Comparison of ENCODE assay signal across 8 mouse cellular contexts in genomic region chr11:98022555-98023371, GRCm38 (mm10). TPM values are rescaled to one million over a fixed set of nuclear protein-coding genes. Genes with fewer than 3 reads are reported as not detected.
DNase-seq lines count a peak whose midpoint lies in the region; ATAC-seq lines count a peak whose summit lies in the region.

TSS of gene Cacnb1 (minus strand) at chr11:98023034.

- peak within 1 kb of the TSS; percentile 92 for H3K9ac ChIP-seq in hindbrain, embryonic 14.5 days
- peak within 1 kb of the TSS; percentile 94 for H3K9ac ChIP-seq in midbrain, embryonic 13.5 days (replicated peaks)
- H3K9ac ChIP-seq in stomach, embryonic 16.5 days (ENCODE audit: low read length): peak within 1 kb of the TSS; percentile 84

- H3K4me3 ChIP-seq in brown adipose tissue, adult 24 weeks (ENCODE audit: insufficient read depth, low read depth, low read length): peak within 1 kb of the TSS; percentile 66
- H3K4me3 ChIP-seq in hindbrain, embryonic 14.5 days (replicated peaks; ENCODE audit: low read length): peak within 1 kb of the TSS; percentile 80
- H3K4me3 ChIP-seq in limb, embryonic 10.5 days: peak within 1 kb of the TSS; percentile 85
- peak within 1 kb of the TSS; percentile 83 for H3K4me3 ChIP-seq in midbrain, embryonic 13.5 days (replicated peaks)
- peak within 1 kb of the TSS; percentile 77 for H3K4me3 ChIP-seq in stomach, embryonic 16.5 days (replicated peaks; ENCODE audit: low read length)

- DNase-seq in cerebellum, adult 18-20 months: peak; percentile 64 to 75
- DNase-seq in cerebellum, adult 11-12 months: no peak
- peak; percentile 43 for DNase-seq in forelimb bud, embryonic 11.5 days (ENCODE audit: low read depth, low spot score)
- peak; percentile 74 for DNase-seq in hindbrain, embryonic 14.5 days (ENCODE audit: low spot score)
- DNase-seq in limb, embryonic 10.5 days (ENCODE audit: low spot score): peak; percentile 89

- peak within 1 kb of the TSS; percentile 68 for H3K4me2 ChIP-seq in hindbrain, embryonic 14.5 days (replicated peaks)
- H3K4me2 ChIP-seq in midbrain, embryonic 13.5 days (replicated peaks): peak within 1 kb of the TSS; percentile 86
- H3K4me2 ChIP-seq in stomach, embryonic 16.5 days (ENCODE audit: low read depth, low read length): peak within 1 kb of the TSS; percentile 94

- ATAC-seq in hindbrain, embryonic 14.5 days (ENCODE audit: low FRiP score): peak; percentile 54
- ATAC-seq in midbrain, embryonic 13.5 days: peak; percentile 38
- peak; percentile 39; the same call in 1 of the 2 replicates for ATAC-seq in stomach, embryonic 16.5 days (ENCODE audit: insufficient read depth, low FRiP score)

- no peaks in the 10 kb centered on the region for H3K27me3 ChIP-seq in hindbrain, embryonic 14.5 days (ENCODE audit: control insufficient read depth, insufficient read depth, low read length)
- peaks cover 22% of the 10 kb centered on the region for H3K27me3 ChIP-seq in limb, embryonic 10.5 days (ENCODE audit: low read depth, poor library complexity, severe bottlenecking)
- no peaks in the 10 kb centered on the region for H3K27me3 ChIP-seq in midbrain, embryonic 13.5 days
- H3K27me3 ChIP-seq in stomach, embryonic 16.5 days (ENCODE audit: control insufficient read depth, insufficient read depth, low read length): no peaks in the 10 kb centered on the region

- under 1% methylated on average over 49 of the region's 52 CpGs for WGBS in hindbrain, embryonic 14.5 days
- 3% methylated on average over 43 of the region's 52 CpGs for WGBS in limb, embryonic 10.5 days
- WGBS in midbrain, embryonic 13.5 days: 1% methylated on average over 52 of the region's 52 CpGs
- under 1% methylated on average over 52 of the region's 52 CpGs for WGBS in stomach, embryonic 16.5 days

- 0 out of 2 replicates have a peak within 1 kb of the TSS, but pooled peaks have one; percentile 32 for H3K27ac ChIP-seq in brown adipose tissue, adult 24 weeks (replicated peaks; ENCODE audit: low read depth, low read length)
- H3K27ac ChIP-seq in hindbrain, embryonic 14.5 days: peak within 1 kb of the TSS; percentile 95
- peak within 1 kb of the TSS; percentile 94 for H3K27ac ChIP-seq in limb, embryonic 10.5 days
- H3K27ac ChIP-seq in midbrain, embryonic 13.5 days: peak within 1 kb of the TSS; percentile 97
- peak within 1 kb of the TSS; percentile 87 for H3K27ac ChIP-seq in stomach, embryonic 16.5 days (ENCODE audit: low read length)

- H3K4me1 ChIP-seq in brown adipose tissue, adult 24 weeks (ENCODE audit: control insufficient read depth, insufficient read depth, insufficient read length, low read length): peaks cover 6% of the 10 kb centered on the region; the same call in 1 of the 2 replicates
- H3K4me1 ChIP-seq in hindbrain, embryonic 14.5 days (replicated peaks; ENCODE audit: control insufficient read depth, insufficient read depth, low read length): peaks cover 43% of the 10 kb centered on the region
- H3K4me1 ChIP-seq in limb, embryonic 10.5 days: peaks cover 58% of the 10 kb centered on the region
- peaks cover 62% of the 10 kb centered on the region for H3K4me1 ChIP-seq in midbrain, embryonic 13.5 days (replicated peaks)
- peaks cover 29% of the 10 kb centered on the region for H3K4me1 ChIP-seq in stomach, embryonic 16.5 days (ENCODE audit: control insufficient read depth, insufficient read depth, low read length)

- peaks cover 11% of the 10 kb centered on the region for H3K36me3 ChIP-seq in hindbrain, embryonic 14.5 days (replicated peaks; ENCODE audit: control insufficient read depth, insufficient read depth)
- peaks cover 6% of the 10 kb centered on the region; the same call in 1 of the 2 replicates for H3K36me3 ChIP-seq in limb, embryonic 10.5 days
- peaks cover 6% of the 10 kb centered on the region for H3K36me3 ChIP-seq in midbrain, embryonic 13.5 days
- no peaks in the 10 kb centered on the region for H3K36me3 ChIP-seq in stomach, embryonic 16.5 days (ENCODE audit: control insufficient read depth, insufficient read depth, low read length)

- H3K9me3 ChIP-seq in hindbrain, embryonic 14.5 days (ENCODE audit: control insufficient read depth, low read length): no peaks in the 10 kb centered on the region
- H3K9me3 ChIP-seq in limb, embryonic 10.5 days (replicated peaks): no peaks in the 10 kb centered on the region
- H3K9me3 ChIP-seq in midbrain, embryonic 13.5 days: no peaks in the 10 kb centered on the region
- H3K9me3 ChIP-seq in stomach, embryonic 16.5 days (replicated peaks; ENCODE audit: control insufficient read depth, low read length): no peaks in the 10 kb centered on the region

RNA-seq across cellular contexts. Expression of gene Cacnb1, which starts in this region (rescaled TPM):
- 2.6 and 3.4 TPM in 2 replicates for polyA plus RNA-seq in brown adipose tissue, adult 24 weeks (2012; ENCODE audit: insufficient read depth, insufficient read length, missing spikeins)
- 40.0 and 40.3 TPM in 2 replicates for polyA plus RNA-seq in hindbrain, embryonic 14.5 days (2014; fragmentation: Nextera tagmentation; extraction: Ambion mirVana)
- 3.4 and 6.5 TPM in 2 replicates for polyA plus RNA-seq in limb, embryonic 10.5 days (2016; fragmentation: Nextera tagmentation; extraction: Ambion mirVana)
- polyA plus RNA-seq in midbrain, embryonic 13.5 days (2015; fragmentation: Nextera tagmentation; extraction: Ambion mirVana): 49.8 and 51.8 TPM in 2 replicates
- polyA plus RNA-seq in stomach, embryonic 16.5 days (2015; fragmentation: Nextera tagmentation; extraction: Ambion mirVana): 7.0 and 12.1 TPM in 2 replicates

Comparison
In these comparisons a context has a peak if more than half of its experiments do, and no peak if none do; other contexts are left out.
1. H3K27ac ChIP-seq: peak in every context shown above with its lines; median percentile 97 in midbrain, embryonic 13.5 days; 95 in hindbrain, embryonic 14.5 days; 94 in limb, embryonic 10.5 days; 87 in stomach, embryonic 16.5 days; 32 in brown adipose tissue, adult 24 weeks.